Mouse (Mus musculus) embryonic fibroblast, embryonic 13.5 days (primary cell): ENCODE data around the gene Limk1.

Experiments used
- CTCF ChIP-seq: IDR thresholded peaks from 2 replicates; pipeline ENCODE4 v1.5.1; 2011; ENCODE audit warnings: mild to moderate bottlenecking, control low read depth, low read length, moderate library complexity, borderline replicate concordance; ENCODE audit not compliant: insufficient read depth
- POLR2A ChIP-seq: IDR thresholded peaks from 2 replicates; pipeline ENCODE4 v1.6.1; 2011; ENCODE audit warnings: low read depth, mild to moderate bottlenecking, control low read depth, low read length, moderate library complexity

- TF ChIP-seq CTCF (no peak), POLR2A (no peak)
Observed at GRCm38 (mm10) chr5:134614802-134615201, 73.6 kb downstream of the Limk1 start, which contains the start of gene Lat2.
